Mouse (Mus musculus): ENCODE data around the gene Gpatch4.

Gpatch4 gene

DNA sequence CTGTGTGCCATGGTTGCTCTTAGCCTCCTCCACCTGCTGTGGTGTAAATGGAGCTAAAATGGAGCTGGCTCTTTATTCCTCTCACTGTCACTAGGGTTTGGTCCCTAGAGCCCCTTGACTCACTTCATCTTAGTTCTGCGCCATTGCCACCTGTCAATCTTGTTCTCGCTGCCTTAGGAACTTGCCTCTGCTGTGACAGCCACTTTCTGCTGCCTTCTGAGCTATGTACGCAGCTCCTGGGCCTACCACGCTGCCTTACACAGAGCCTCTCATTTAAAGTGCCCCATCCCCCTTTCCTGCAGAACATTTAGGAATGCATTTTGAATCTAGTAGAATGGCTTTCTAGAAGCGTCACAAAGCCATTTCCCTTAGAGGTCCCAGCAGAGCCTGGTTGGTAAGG is 51.2 kb downstream of the Gpatch4 start:
- WGBS: 85% methylated on average over 5 of the region's 5 CpGs

DNA sequence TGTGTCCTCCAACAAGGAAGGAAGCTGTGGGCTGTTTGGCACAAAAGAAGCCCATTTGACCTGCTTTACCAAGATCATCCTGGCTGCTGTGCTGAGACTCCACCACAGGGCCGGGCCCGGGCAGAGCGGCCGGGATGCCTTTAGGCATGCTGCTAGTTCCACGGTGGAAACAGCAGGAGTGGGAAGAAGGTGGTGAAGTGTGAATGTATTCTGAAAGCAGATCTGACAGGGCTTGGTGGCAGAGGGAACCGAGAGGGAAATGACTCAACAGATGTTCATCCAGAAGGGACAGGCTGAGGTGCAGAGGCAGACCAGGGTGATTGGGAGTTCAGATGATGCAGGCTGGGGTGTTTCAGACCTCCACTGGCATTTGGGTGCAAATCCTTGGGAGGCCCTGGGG is 54.8 kb downstream of the Gpatch4 start:
- 48% methylated on average over 6 of the region's 6 CpGs for WGBS

DNA sequence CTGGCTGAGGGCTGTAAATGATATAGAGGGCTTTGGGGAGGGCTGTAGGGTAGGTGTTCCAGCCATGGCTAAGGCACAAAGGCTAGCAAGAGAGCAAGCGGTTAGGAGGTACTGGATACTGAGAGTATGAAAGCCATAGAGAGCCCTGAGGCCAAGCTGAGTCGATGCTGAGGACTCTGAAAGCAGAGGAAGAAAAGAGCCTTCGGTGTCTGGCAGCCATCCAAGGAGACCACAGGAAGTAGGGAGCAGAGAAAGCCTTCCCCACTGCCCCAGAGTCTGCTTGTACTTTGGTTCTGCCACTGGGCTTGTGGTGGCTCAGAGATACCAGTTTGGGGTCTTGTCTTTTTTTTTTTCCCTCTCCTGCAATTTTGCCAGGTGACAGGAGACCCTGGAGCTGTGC is 57.3 kb downstream of the Gpatch4 start:
- 49% methylated on average over 3 of the region's 3 CpGs for WGBS

DNA sequence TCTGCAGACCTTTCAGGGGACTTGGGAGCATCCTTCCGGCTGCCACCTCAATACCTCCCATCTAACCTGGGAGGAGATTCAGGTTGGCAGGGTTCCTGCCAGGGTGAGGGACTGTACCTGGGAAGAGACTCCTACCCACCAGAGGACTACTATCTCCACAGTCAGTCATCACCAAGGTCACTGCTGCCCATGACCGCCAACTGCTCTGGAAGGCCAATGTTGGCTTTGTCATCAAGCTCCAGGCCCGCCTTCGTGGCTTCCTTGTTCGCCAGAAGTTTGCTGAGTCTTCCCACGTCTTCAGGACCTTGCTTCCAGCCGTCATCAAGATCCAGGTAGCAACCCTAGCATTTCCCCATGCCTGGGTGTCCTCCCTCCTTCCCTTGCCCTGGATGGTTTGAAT is 58.8 kb downstream of the Gpatch4 start:
- WGBS: 92% methylated on average over 7 of the region's 7 CpGs

DNA sequence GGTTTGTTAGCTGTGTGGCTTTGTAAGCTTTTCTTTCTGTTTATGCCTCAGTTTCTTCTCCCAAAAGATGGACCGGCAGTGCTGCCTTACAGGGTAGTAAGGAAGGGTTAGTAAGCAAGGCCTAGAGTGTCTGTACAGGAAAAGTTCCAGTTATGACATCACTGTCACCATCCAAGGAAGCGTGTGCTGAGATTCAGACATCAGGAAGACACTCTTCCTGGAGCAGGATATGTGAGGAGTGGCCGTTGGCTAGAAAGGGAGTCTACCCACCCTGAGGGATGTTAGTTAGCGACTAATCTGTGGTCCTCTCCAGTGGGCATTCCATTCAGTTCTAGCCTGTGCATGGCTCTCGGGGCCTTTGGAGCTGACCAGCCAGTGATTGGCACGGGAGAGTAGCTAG is 59.3 kb downstream of the Gpatch4 start:
- whole genome bisulfite sequencing: 85% methylated on average over 6 of the region's 6 CpGs

DNA sequence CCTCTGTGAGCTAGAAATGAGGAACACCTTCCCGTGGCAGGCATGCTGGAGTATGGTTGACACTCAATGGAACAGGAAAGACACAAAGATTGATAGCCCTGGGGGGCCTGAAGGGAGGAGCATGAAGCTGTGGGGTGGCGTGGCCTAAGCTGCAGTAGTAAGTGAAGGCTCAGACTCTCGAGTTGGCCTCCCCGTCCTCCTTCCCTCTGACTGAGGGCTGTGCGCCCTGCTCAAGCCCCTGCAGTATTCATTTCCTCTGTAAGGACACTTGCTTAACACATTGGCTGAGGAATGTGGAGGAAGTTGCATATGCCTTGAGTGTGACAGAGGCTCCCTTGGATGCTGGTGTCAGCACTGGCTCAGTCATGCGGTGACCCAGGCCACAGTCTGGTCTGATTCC is 59.7 kb downstream of the Gpatch4 start:
- WGBS: 79% methylated on average over 6 of the region's 6 CpGs
